Mouse (Mus musculus) lung, postnatal 14 days (tissue): Measurements from ENCODE around the gene Slc26a8.
A peak's percentile ranks its signal among the peaks of the same experiment; 100 is the strongest.

Experiments
- DNase-seq: peaks from one replicate; pipeline ENCODE4 v3.0.0; 2021

Slc26a8 gene

DNA sequence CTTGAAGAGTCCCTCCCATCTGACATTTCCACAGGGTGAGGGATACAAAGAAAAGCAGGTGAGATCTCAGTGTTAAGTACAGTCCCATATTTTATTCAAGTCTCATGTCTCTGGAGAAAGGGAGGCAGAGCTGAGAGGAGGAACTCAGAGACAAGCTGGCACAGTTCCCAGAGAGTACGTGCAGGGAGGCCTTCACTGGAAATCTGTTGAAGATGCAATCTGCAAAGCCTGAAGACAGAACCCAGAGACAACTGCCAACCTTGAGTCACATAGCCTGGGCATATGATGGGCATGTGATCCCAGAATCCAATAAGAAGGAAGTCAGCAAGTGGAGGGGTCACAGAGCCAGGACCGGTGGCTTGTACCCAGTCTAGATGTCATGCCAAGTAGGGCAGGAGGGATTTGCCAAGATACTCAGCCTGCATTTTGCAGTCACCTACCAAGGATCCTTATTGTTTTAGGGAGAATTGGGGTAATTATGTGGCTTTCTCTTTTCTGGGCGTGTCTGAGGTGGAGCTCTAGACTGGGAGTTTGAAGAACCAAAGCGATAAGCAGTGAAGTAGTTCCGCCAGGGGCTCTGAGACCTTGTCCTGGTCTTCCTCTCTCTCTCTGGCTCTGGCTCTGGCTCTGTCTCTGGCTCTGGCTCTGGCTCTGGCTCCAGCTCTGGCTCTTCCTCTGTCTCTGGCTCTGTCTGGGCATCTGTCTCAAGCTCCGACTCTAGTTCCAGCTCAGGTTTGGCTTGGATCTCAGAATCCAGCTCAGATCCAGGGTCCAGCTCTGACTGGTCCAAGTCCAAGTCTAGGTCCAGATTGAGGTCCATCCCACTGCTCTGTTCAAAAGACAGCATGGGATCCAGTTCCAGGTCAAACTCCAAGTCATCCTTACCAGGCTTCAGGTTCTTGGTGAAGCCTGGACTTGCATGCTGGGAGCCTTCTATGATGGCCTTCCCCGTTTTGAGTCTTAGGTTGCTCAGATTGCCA lies 52.0 kb downstream of the Slc26a8 start:
- no peak for DNase-seq

DNA sequence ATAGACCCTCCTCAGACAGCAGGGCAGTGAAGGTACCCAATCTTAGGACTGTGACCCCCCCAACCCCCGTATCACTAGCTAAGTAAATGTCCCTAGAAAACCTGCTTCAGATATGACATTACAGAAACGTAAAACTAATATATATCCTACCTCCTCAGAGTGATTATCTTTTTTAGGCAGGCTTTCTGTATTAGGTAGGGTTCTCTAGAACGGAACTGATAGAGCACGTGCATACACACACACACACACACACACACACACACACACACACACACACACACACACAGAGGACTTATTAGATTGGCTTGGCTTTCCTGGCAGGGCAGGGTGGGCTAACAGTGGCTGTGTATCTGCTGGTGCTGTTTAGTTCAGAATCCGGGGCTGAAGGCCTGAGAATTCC lies 54.2 kb downstream of the Slc26a8 start:
- no peak for DNase-seq

DNA sequence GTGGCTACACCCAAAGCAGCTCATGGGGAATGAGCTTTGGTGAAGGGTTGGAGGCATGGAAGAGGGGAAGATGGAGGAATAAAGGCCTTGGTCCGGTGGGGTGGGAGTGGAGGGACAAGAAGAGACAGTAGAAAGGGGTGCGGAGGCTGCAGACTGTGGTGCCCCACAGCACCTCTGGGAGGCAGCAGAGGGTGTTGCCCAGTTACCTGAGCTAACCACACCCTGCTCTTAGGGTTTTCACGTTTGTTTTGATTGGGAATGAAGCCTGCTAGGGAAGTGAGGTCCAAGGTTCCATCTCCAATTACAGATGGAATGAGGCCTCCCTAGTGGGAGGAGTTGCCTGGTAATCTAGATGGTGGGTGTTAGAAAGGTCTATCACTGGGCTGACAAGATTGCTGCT lies 60.9 kb downstream of the Slc26a8 start:
- no peak for DNase-seq

DNA sequence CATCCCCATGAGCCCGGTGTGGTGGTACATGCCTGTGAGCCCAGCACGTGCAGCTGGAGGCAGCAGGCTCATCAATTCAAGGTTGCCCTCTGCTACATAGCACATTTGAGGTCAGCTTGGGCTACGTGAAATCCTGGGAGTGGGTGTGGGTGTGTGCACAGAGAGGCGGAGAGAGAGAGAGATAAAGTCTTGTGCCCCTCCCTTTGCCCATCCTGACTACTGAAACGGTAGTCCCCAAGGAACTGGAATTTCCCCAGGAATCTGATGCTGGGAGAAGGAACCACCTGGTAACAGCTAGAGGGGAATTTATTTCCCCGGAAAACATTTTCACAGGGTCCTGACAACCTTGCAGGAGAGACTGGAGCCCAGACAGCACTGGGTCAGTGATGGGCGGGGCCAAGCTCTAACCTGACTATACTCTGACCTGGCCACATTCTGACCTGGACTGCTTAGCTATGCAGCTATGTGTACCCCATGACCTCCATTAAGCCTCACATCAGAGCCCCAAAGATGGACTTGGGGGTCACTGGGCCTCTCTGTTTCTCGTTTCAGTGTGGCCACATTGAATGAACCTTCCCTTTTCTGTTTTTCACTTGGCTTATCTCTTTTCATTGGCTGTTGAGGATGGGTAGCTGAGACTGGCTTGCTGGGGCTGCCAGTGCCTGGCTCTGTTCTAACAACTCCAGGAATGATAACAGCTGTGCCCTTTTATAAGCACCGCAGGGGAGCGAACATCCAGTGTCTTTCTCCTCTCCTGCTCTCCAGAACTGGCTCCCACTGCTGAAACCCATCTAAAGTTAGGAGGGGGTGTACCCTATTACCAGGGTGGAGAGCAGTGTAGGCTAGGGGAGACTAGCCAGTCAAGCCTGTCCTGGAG lies 61.5 kb downstream of the Slc26a8 start:
- DNase-seq: no peak

DNA sequence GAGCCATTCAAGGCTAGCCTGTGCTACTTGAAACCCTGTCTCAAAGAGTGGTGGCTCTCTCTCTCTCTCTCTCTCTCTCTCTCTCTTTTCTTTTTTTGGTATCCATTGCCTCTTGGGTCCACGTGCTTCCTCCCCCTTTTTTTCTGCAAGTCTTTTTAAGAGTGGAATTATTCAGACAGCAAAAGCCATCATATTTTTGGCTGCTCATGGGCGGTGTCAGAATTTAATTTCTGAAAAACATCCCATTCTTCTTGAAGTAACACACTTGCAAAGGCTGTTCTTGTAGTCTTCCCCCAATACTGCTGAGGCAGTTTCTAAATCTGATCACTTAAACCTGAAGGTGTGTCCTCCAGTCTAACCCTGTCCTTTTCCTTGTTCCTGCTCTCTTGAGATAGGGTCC lies 63.1 kb downstream of the Slc26a8 start:
- DNase-seq: no peak

DNA sequence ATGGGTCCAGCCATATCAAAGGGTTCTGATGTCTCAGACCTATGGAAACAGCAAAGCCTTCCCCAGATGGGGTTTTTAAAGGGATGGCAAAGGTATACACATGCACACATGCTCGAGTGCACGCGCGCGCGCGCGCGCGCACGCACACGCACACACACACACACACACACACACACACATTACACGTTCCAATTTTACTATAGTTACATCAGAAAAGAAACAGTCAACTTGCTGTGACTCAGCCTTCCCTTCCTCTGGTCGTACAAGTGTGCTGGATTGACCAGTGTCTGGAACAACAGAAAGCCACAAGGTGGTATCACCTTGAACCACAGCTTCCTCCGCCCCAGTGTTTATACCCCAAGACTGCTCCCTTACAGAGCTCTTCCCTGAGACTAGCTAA lies 64.7 kb downstream of the Slc26a8 start:
- DNase-seq: no peak

DNA sequence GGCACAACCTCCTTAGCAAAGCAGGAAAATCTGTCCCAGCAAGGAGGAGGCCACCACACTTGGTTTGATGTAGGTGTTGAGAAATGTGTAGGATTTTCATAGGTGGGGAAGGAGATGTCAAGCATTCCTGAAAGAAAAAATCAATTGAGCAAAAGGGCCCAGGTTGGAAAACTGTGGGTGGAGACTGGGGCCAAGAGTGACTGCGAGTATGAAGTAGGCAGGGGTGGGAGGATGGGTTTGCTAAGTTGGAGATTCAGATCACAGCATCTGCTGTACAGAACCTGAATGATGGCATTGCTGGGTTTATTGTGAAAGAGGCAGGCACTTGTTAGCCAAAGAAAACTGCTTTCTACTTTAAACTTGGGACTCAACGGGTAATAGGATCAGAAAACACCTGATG lies 65.2 kb downstream of the Slc26a8 start:
- no peak for DNase-seq

DNA sequence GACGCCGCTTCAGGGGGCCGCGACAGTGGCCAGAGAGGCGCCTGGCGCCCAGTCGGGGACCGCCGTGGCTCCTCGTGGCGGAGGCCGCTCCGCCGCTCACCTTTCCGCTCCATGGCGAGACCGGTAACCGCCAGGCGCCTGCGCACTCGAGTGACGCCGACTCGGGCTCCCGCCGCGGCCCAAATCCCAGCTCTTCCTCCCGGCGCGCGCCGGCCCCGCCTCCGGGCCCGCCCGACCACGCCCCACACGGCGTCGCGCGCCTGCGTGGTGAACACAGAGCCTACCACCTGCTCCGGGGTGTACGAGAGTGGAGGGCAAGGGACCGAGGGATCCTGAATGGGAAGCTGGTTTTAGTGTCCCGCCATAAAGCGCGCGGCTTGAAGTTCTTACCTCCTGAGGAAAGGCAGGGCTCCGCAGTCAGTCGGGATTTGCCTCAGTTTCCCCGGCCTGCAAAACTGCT lies 67.7 kb downstream of the Slc26a8 start, which contains the start of gene Srpk1:
Gene Srpk1, minus strand, starts transcription at position 410 of the 460 bp plus-strand sequence.
- DNase-seq: peak; percentile 92

DNA sequence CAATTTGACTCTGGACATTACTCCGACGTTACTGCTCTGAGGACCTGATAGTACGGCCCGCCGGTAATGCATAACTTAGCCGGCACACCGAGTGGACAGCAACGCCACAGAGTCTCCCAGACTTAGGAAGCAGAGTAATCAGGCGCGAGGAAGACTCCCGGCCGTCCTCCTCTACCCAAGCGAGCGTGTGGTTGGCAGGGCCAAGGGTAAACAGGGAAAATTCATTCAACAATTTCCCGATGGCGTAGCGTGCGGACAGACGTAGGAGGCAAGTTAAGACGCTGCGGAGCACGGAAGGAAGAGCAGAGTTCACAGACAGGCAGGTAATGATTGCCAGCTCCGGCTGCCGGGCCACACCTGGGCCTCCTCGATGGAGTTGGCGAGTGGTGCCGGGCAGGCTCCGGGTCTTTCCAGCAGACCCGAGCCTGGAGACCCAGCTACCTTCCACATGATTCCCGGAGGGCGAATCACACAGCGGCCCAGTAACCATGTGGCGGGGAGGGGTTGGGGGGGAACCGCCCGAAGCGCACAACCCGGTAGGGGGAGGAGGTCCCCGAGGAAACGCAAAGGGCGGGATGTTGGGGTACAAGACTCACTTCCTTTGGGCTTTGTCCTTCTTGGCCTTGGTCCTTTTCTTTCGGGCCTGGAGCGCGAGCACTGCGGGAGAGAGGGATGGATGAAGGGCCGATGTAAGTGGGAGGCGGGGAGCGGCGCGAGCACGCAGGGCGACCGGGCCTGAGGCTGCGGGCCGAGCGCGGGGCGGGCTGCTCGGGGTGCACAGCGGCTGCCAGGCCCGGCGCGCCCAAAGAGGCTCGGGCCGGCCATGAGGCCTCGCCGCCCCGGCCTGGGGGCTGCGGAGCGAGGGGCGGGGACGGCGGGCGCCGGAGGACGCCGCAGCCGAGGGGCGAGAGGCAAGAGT lies 68.4 kb downstream of the Slc26a8 start:
- peak; percentile 36 for DNase-seq

DNA sequence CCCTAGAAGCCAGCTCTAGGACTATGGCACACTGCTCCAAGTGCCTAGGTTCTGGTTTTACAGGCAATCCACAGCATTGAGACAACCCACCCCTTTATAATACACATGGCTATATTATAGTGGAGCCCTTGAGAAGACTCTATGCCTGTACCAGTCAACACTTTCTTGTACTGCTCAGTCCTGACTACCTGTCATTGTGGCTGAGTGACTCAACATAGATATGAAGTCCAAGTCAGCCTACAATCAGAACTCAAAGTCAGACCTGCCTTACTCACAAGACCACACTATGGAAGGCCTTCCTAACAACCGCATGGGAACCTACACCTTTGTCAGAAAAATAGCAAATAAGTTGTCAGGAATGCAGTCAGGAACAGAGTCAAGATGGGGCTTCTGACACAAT lies 71.3 kb downstream of the Slc26a8 start:
- no peak for DNase-seq

DNA sequence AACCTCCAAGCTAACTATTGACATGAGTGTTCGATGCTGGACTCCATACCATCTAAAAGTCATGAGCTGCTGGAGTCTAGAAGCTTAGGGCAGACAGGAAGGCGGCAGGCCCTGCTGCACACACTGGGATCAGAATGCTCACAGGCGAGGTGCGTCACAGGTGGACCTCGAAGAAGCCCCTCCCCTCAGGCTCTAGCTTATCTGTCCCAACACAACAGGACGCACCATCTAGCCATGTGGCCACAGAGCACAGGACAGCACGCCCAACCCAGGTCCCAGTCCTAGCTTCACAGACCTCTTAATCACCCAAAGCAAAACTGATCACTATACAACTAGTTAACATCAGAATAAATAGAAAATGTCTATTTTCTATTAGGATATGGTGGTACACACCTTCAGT lies 71.9 kb downstream of the Slc26a8 start:
- no peak for DNase-seq

DNA sequence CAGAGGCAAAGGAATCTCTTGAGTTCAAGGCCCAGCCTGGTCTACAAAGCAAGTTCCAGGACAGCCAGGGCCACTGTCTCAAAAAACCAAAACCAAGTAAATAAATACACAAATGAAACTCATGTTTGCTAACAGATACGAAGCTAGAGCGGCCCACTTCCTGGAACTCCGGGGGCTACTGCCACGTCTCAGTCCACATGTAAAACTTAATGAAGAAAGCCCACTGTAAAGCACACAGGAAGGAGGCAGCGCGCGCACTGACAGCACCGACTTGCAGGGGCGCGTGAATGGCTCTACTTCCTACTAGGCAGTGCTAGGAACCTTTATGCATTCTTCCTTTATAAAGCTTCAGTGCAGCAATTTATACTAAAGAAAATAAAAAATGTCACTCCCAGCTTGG lies 72.4 kb downstream of the Slc26a8 start:
- no peak for DNase-seq

DNA sequence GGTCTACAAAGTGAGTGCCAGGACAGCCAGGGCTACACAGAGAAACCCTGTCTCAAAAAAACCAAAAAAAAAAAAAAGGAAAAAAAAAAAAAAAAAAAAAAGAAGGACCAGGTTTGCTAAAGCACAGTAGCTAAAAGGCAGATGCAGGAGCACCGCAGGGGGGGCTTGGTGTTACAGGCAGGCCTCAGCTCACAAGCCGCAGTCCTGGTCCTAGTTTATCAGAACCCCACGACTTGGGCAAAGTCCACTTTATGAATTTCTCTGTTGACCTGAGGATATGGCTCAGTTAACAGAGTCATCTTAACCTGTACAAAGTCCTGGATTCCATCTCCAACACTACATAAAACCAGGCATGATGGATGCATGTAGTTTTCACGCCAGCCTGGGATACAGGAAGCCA lies 74.7 kb downstream of the Slc26a8 start:
- no peak for DNase-seq

DNA sequence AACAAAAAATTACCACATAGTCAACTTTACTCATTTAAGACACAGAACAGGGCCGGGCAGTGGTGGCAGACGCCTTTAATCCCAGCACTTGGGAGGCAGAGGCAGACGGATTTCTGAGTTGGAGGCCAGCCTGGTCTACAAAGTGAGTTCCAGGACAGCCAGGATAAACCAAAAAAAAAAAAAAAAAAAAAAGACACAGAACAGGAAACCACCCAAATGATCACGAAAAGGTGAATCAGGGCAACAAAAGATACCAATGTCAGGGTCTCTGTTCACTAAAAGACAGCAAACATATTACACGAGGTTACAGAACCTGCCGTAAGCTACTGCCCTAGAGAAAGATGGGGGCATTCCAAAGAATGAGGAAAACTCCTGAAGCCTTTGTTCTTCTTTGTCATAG lies 76.9 kb downstream of the Slc26a8 start:
- DNase-seq: no peak

DNA sequence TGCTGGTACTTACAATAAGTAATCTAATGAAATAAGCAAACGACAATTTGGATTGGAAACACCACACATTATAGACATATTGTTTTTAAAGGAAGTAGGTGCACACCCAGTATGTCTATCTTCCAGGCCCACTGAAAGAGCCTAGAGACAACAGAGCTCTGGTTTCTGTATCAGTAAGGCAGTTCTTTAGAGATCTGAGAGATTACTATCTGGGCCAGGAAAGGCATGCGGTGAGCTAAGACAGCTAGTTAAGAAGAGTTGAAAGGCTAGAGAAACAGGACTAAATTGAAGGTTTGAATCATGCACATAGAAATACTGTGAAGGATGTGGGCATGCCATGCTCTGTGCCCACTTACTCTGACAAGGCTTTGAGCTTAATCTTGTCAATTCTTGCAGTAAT lies 77.4 kb downstream of the Slc26a8 start:
- DNase-seq: no peak

DNA sequence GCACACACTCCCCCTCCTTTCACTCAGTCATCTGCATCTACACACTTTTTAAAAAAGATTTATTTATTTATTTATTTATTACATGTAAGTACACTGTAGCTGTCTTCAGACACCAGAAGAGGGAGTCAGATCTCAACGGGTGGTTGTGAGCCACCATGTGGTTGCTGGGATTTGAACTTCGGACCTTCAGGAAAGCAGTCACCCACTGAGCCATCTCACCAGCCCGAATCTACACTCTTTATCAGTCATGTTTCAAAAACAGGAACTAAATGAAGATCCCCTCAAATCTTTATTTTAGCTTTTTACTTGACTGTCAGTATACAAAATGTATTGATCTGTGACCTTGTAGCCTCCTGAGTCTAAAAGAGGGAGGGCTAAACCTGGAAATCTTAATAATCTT lies 80.5 kb downstream of the Slc26a8 start:
- no peak for DNase-seq

DNA sequence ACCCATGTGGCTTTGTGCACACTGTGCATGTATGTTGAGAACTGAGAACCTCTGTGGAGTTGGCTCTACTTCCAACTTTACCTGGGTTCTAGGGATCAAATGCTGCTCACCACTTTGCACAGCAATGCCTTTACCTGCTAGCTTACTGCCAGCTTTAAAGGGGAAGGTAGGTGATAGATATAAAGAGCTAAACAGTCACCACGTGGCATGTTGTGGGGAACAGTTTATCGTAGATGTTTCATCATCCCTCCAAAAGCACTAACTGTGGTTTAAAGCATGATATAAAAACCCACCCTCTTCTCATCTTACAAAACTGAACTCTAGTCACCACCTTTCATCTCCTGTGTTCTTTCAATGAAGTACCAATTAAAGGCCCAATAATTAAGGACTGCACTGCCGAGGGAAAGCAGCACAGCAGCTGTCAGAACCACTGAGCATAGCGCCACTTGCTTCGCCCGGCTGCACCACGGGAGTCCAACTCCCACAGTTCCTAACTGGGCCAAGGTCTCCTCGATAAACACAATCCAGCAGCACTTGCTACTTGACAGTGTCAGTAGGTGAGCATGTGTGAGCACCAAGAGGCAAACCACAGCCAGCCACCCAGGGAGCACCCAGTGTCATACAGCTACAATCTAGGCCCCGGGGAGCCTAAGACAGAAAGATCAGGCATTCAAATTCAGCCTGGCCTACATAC lies 88.3 kb downstream of the Slc26a8 start:
- DNase-seq: no peak

DNA sequence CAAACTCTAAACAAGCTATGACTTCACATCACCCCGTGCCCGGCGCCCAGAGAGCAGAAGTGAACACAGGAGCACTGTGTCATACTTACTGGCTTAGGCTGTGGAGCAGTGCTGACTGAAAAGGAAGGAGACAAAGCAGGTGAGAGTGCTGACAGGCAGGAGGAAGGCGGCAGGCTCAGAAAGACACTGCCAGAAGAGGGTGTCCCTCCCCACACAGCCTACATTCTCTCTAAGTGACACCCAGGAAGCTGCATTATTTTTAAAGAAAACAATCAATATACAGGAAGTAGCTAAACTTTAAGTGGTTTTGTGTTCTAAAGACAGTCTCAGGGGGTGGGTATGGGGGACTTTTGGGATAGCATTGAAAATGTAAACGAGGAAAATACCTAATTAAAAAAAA lies 89.3 kb downstream of the Slc26a8 start:
- no peak for DNase-seq

DNA sequence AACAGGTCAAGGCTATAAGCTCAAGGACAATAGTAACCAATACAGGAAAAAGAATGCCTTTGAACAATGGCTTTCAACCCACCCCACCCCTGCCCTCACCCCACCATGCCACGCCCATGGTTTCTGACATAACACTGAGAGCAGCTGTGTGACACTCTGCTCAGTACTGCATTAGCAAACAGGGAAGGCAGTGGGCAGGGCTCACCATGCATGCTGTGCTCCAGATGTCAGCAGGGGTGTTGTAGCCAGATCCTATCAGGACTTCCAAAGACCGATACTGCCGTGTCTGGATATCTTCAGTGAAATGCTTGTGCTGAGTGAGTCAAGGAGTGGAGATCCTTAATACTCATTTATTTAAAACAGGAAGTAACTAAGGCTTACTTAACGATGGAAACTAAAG lies 96.1 kb downstream of the Slc26a8 start:
- DNase-seq: no peak

DNA sequence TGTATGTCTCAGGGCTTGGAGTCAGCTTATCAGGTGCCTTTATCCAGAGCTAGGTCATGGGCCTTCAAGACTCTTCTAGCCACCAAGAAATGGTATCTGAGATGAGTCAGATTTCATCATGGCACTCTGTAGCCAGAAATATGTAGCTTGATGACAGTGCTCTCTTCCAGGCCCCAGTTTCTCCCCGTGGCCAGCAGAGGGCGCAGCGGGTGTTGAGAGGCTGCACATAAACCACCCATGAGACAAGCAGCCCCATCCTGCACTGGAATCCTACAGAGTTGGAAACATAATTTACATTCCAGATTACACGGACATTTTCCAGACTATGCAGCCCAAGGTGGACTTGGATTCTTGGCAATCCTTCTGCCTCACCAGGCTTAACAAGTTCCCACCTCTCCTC lies 97.0 kb downstream of the Slc26a8 start:
- peak; percentile 79 for DNase-seq

DNA sequence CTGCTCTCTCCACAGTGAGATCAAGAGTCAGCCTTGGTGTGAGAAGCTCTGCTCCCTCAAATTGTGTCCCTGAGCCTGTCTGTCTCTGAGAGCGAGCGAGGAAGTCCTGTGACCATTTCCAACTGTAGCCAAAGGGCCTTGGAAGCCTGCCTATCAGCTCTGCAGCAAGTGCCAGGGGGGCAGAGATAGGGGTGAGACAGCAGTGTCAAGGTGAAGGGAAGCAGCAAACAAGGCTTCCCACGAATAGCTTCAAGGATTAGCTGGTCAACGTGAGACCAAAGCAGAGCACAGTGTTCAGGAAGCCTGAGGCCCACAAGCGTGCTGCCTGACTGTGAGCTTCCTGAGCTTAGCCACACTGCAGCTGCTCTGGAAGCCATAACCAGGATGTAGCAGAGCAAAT lies 98.6 kb downstream of the Slc26a8 start:
- DNase-seq: no peak

DNA sequence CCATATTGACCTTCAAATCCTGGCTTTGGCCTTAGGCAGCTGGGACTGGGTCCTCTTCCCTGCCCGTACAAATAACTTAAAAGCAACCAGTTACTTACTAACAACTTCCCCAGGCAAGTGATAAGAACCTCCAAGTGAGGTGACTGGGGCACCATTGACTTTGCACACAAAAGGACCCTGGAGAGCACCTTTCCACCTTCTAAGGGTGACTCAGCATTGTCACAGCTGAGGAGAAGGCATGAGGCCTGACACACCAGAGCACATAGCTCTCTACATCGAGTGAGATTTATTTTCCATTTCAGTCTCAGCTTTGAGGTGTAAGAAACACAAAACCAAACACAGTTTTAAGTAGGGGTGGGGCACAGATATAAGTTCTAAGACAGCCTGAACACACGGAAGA lies 99.4 kb downstream of the Slc26a8 start:
- DNase-seq: no peak
